Mouse (Mus musculus) forebrain, embryonic 11.5 days (tissue): Measurements from ENCODE around the gene Ptprm. TPM values are rescaled to one million over a fixed set of nuclear protein-coding genes. Genes with fewer than 3 reads are reported as not detected.
A peak's percentile ranks its signal among the peaks of the same experiment; 100 is the strongest.

Experiments used
- ATAC-seq: fragments of 200-750 bp; cut with Nextera tagmentation; replicated peaks from 2 replicates; pipeline ENCODE4 v1.8.0; 2017; ENCODE audit warnings: moderate TSS enrichment; ENCODE audit not compliant: low FRiP score
- DNase-seq: peaks from one replicate; pipeline ENCODE4 v3.0.0-alpha.2; 2017; ENCODE audit warnings: low spot score
- H3K27ac ChIP-seq: fragments of 300-500 bp; sonication (generic); 2 replicates; pipeline ENCODE4 v1.5.1; 2014; ENCODE audit warnings: low read depth, low read length
- H3K27me3 ChIP-seq: fragments of 300-500 bp; sonication (generic); 2 replicates; pipeline ENCODE4 v1.6.1; 2014; ENCODE audit warnings: mild to moderate bottlenecking, low read length, mixed read lengths; ENCODE audit not compliant: control insufficient read depth, insufficient read depth
- H3K36me3 ChIP-seq: fragments of 300-500 bp; sonication (generic); 2 replicates; pipeline ENCODE4 v1.6.1; 2014; ENCODE audit warnings: mild to moderate bottlenecking, low read length, moderate library complexity, mixed read lengths; ENCODE audit not compliant: control insufficient read depth, insufficient read depth
- H3K4me1 ChIP-seq: fragments of 300-500 bp; sonication (generic); replicated peaks from 2 replicates; pipeline ENCODE4 v1.6.1; 2014; ENCODE audit warnings: low read length, mixed read lengths; ENCODE audit not compliant: control insufficient read depth, insufficient read depth
- H3K4me2 ChIP-seq: fragments of 300-500 bp; sonication (generic); 2 replicates; pipeline ENCODE4 v1.6.1; 2014; ENCODE audit warnings: low read depth, mild to moderate bottlenecking, low read length, moderate library complexity, mixed read lengths; ENCODE audit not compliant: severe bottlenecking
- H3K4me3 ChIP-seq: fragments of 300-500 bp; sonication (generic); 2 replicates; pipeline ENCODE4 v1.5.1; 2014; ENCODE audit warnings: low read depth, low read length
- H3K9ac ChIP-seq: fragments of 300-500 bp; sonication (generic); 2 replicates; pipeline ENCODE4 v1.6.1; 2014; ENCODE audit warnings: low read length
- H3K9me3 ChIP-seq: fragments of 300-500 bp; sonication (generic); 2 replicates; pipeline ENCODE4 v1.6.1; 2016; ENCODE audit warnings: low read length, mixed read lengths; ENCODE audit not compliant: control insufficient read depth
- WGBS: fragments of 180-500 bp; shearing (Covaris S2); extraction: QIAGEN DNeasy Blood & Tissue Kit; methylation state at CpG from one replicate; pipeline ENCODE4 v1.1.7; 2014; 5-methylcytosine and 5-hydroxymethylcytosine counted together
- polyA plus RNA-seq: library from polyadenylated mRNA; unstranded; fragments of >200 nt; fragmentation: Nextera tagmentation; extraction: Ambion mirVana; gene quantifications from 2 replicates; pipeline ENCODE4 v1.2.1, GENCODE M21; 2014

The Ptprm gene
- polyA plus RNA-seq, 1 experiment from 2014 or later = 11.7 TPM

DNA sequence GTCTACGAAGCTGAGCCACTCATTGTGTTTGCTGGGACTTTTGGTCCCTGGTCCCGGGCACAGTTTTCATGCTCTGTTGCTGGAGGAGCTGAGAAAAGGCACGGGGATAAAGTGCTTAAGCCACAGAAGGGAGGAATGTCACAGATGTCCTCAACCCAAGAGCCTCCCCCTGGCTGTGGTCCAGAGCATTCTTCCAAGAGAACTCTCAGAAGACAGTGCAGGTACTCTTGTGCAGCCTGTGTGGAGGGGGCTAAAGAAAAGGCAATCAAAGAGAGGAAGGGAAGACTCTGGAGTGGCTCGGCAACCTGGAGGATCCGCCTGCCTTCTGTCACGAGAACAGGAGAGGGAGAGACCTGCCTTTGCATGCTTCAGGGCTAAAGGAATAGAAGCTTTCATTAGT lies 617.8 kb downstream of the Ptprm start:
- Histone ChIP-seq H3K9ac (no peak overlapping the region), H3K27me3 (no peaks in the 10 kb centered on the region), H3K4me2 (no peak overlapping the region), H3K4me1 (no peaks in the 10 kb centered on the region), H3K9me3 (no peaks in the 10 kb centered on the region), H3K4me3 (no peak overlapping the region), H3K27ac (no peak overlapping the region), H3K36me3 (no peaks in the 10 kb centered on the region)
- ATAC-seq (no peak), DNase-seq (no peak)
- 62% methylated on average over 6 of the region's 6 CpGs for WGBS

GRCm38 (mm10) chr17:66733541-66733940 lies 620.7 kb downstream of the Ptprm start:
- Histone ChIP-seq H3K27me3 (no peaks in the 10 kb centered on the region), H3K9me3 (no peaks in the 10 kb centered on the region), H3K27ac (no peak overlapping the region), H3K4me2 (no peak overlapping the region), H3K9ac (no peak overlapping the region), H3K36me3 (no peaks in the 10 kb centered on the region), H3K4me3 (no peak overlapping the region), H3K4me1 (no peaks in the 10 kb centered on the region)
- no peak for DNase-seq
- no peak for ATAC-seq
- 84% methylated on average over 12 of the region's 12 CpGs for WGBS

GRCm38 (mm10) chr17:66729979-66730378 lies 624.3 kb downstream of the Ptprm start:
- DNase-seq (no peak), ATAC-seq (no peak)
- Histone ChIP-seq H3K4me2 (no peak overlapping the region), H3K27me3 (no peaks in the 10 kb centered on the region), H3K9ac (no peak overlapping the region), H3K9me3 (no peaks in the 10 kb centered on the region), H3K4me3 (no peak overlapping the region), H3K27ac (no peak overlapping the region), H3K36me3 (no peaks in the 10 kb centered on the region), H3K4me1 (no peaks in the 10 kb centered on the region)
- 66% methylated on average over 6 of the region's 6 CpGs for WGBS

GRCm38 (mm10) chr17:66720992-66721351 lies 633.3 kb downstream of the Ptprm start:
- H3K36me3 ChIP-seq = no peaks in the 10 kb centered on the region
- H3K4me3 ChIP-seq = no peak overlapping the region
- 57% methylated on average over 9 of the region's 9 CpGs for WGBS
- no peaks in the 10 kb centered on the region for H3K27me3 ChIP-seq
- H3K9ac ChIP-seq = no peak overlapping the region
- no peak overlapping the region for H3K4me2 ChIP-seq
- H3K4me1 ChIP-seq = no peaks in the 10 kb centered on the region
- no peaks in the 10 kb centered on the region for H3K9me3 ChIP-seq
- no peak overlapping the region for H3K27ac ChIP-seq
- ATAC-seq (0 out of 2 replicates have a peak, but pooled peaks have one; percentile 21), DNase-seq (no peak)

- ATAC-seq (no peak), DNase-seq (peak; percentile 43)
- no peaks in the 10 kb centered on the region for H3K9me3 ChIP-seq
- H3K4me2 ChIP-seq = no peak overlapping the region
- no peak overlapping the region for H3K9ac ChIP-seq
- H3K27ac ChIP-seq = no peak overlapping the region
- no peaks in the 10 kb centered on the region for H3K4me1 ChIP-seq
- no peaks in the 10 kb centered on the region for H3K27me3 ChIP-seq
- WGBS = 64% methylated on average over 11 of the region's 11 CpGs
- no peaks in the 10 kb centered on the region for H3K36me3 ChIP-seq
- H3K4me3 ChIP-seq = no peak overlapping the region
Observed at GRCm38 (mm10) chr17:66720200-66720991, 633.9 kb downstream of the Ptprm start.

DNA sequence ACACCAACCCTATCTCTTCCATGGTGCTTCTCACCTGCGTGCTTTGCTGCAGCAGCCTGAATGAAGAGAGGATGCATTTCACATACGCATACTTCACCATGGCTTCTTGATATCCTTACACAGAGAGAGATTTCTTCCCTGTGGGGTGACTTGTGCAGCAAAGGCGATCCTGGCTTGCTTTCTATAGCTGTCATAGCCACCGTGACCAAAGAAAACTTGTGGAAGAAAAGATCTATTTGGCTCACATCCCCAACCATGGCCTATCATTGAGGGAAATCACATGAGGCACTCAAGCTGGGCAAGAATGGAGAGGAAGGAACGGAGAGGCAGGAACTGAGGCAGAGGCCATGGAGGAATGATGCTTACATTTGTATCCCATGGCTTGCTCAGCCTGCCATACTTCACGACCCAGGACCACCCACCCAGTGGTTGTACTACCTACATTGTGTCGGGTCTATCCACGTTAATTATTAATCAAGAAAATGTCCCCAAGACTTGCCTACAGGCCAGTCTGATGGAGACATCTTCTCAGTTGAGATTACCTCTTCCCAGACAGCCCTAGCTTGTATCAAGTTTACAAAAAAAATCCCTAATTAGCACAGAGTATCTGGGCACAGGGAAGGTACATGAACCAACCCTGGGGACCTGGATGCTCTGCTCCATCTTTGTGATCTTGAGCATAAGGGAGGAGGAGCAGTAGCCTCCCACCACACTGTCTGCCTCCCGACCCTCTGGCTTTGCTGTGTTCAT lies 641.6 kb downstream of the Ptprm start:
- DNase-seq = no peak

GRCm38 (mm10) chr17:66711221-66712016 lies 642.8 kb downstream of the Ptprm start:
- Histone ChIP-seq H3K27me3 (no peaks in the 10 kb centered on the region), H3K4me2 (no peak overlapping the region), H3K9me3 (no peaks in the 10 kb centered on the region), H3K4me3 (no peak overlapping the region), H3K27ac (no peak overlapping the region), H3K9ac (no peak overlapping the region), H3K4me1 (no peaks in the 10 kb centered on the region), H3K36me3 (no peaks in the 10 kb centered on the region)
- ATAC-seq = no peak
- WGBS = 82% methylated on average over 6 of the region's 6 CpGs
- no peak for DNase-seq

More for the DNA sequence above, 641.6 kb downstream of the Ptprm start:
- no peak overlapping the region for H3K4me2 ChIP-seq
- no peak for ATAC-seq
- no peak overlapping the region for H3K4me3 ChIP-seq
- H3K27me3 ChIP-seq = no peaks in the 10 kb centered on the region
- no peaks in the 10 kb centered on the region for H3K36me3 ChIP-seq
- H3K9me3 ChIP-seq = no peaks in the 10 kb centered on the region
- H3K9ac ChIP-seq = no peak overlapping the region
- H3K4me1 ChIP-seq = no peaks in the 10 kb centered on the region
- 90% methylated on average over 9 of the region's 9 CpGs for WGBS
- H3K27ac ChIP-seq = no peak overlapping the region

DNA sequence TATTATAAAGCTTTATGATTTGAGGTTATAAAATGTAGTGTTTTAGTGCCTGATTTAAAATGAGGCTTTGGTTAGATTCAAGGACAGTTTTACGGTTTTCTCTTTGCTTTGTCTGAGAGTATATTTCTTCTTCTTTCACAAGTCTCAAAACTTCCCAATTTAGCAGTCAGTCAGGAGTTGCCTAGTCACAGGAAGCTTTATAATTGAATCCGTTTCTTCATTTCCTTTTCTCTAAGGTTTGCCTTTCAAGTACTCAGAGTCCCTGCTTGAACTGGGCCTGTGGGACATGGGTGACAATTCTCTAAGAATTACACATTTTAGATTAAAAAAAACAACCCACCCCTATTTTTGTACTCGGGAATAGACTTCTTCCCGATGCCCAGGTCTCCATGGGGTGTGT lies 643.7 kb downstream of the Ptprm start:
- ATAC-seq (no peak), DNase-seq (no peak)
- Histone ChIP-seq H3K4me3 (no peak overlapping the region), H3K27me3 (no peaks in the 10 kb centered on the region), H3K4me1 (no peaks in the 10 kb centered on the region), H3K4me2 (no peak overlapping the region), H3K27ac (no peak overlapping the region), H3K36me3 (no peaks in the 10 kb centered on the region), H3K9me3 (no peaks in the 10 kb centered on the region), H3K9ac (no peak overlapping the region)
- 54% methylated on average over 4 of the region's 4 CpGs for WGBS
